Mouse (Mus musculus): ENCODE measurements at regions not wholly inside any gene's neighbourhood (a gene's known extent, or its start where the extent isn't known, plus 50 kb on each side); places are given as distances from the start of the nearest gene placed in this dataset.

- Histone ChIP-seq H3K9me3 (no peaks in the 10 kb centered on the region), H3K27me3 (replicated peaks) (no peaks in the 10 kb centered on the region), H3K27ac (no peak overlapping the region), H3K36me3 (replicated peaks) (no peaks in the 10 kb centered on the region), H3K9ac (no peak overlapping the region), H3K4me3 (no peak overlapping the region), H3K4me2 (no peak overlapping the region), H3K4me1 (no peaks in the 10 kb centered on the region)
- no peak; the same call in 1 of the 2 replicates for ATAC-seq (replicated peaks)
- 49% methylated on average over 4 of the region's 4 CpGs for WGBS
Observed at GRCm38 (mm10) chr10:98749584-98749947, 164.6 kb upstream of the Atp2b1 start.

GRCm38 (mm10) chr10:98751376-98752058, 162.7 kb upstream of the Atp2b1 start:
- H3K9me3 ChIP-seq, result no peaks in the 10 kb centered on the region
- H3K36me3 ChIP-seq (replicated peaks), result no peaks in the 10 kb centered on the region
- ATAC-seq (replicated peaks), result no peak
- H3K4me1 ChIP-seq, result no peaks in the 10 kb centered on the region
- H3K27ac ChIP-seq, result no peak overlapping the region
- no peaks in the 10 kb centered on the region for H3K27me3 ChIP-seq (replicated peaks)
- H3K9ac ChIP-seq, result no peak overlapping the region
- 56% methylated on average over 11 of the region's 11 CpGs for WGBS
- no peak overlapping the region for H3K4me2 ChIP-seq
- no peak overlapping the region for H3K4me3 ChIP-seq

DNA sequence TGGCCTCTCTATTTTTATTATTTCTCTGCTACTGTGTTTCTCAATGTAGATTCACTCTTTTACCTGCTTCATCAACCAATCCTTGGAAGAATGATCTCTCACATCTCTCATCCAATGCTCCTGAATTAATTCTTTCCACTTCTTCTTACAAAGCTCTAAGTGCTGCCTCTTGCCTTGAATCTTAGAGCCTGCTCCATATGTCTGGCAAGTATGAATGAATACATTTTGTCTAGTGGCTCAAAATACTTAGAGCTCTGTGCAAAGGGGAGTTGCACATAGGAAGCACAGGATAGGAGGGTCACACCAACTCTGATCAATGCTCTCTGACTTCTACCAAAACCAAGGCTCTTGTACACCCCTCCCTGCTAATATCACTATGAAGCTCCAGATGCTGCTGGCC, 153.1 kb upstream of the Atp2b1 start:
- no peak for ATAC-seq (replicated peaks)
- Histone ChIP-seq H3K4me2 (no peak overlapping the region), H3K27ac (no peak overlapping the region), H3K4me1 (no peaks in the 10 kb centered on the region), H3K4me3 (no peak overlapping the region), H3K27me3 (replicated peaks) (no peaks in the 10 kb centered on the region), H3K9ac (no peak overlapping the region), H3K9me3 (no peaks in the 10 kb centered on the region), H3K36me3 (replicated peaks) (no peaks in the 10 kb centered on the region)

DNA sequence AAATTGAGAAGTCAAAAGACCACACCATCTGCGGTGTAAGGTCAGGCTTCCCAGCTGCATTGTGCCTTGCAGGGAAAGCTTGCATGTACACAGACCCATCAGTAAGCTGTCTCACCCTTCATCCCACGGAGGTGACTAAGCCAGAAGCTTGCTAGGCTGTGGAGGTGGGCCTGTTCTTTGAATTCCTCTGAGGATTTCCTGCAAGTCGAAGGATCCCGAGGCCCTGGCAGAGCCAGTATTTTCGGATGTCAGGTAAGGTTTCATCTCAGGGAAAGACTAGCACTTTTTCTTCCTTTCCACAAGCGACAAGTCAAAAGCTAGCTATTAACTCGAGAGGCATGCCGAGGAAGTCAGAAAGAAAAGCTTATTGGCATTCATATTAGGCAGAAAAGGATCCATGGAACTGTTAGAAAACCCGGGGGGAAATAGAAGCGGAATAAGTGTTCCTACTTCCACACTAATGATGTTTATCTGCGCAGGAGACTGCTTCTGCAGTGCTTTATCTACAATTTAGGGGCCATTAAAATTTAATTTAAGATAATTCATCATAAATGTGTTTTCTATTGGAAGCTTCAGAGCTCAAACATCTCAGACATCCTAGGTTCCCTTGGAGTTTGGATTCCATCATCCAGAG, 148.3 kb upstream of the Atp2b1 start:
- H3K4me3 ChIP-seq, result no peak overlapping the region
- no peaks in the 10 kb centered on the region for H3K27me3 ChIP-seq (replicated peaks)
- WGBS, result 61% methylated on average over 11 of the region's 11 CpGs
- no peaks in the 10 kb centered on the region for H3K9me3 ChIP-seq
- H3K9ac ChIP-seq, result no peak overlapping the region
- no peaks in the 10 kb centered on the region for H3K36me3 ChIP-seq (replicated peaks)
- ATAC-seq (replicated peaks), result no peak
- H3K4me1 ChIP-seq, result no peaks in the 10 kb centered on the region
- H3K27ac ChIP-seq, result no peak overlapping the region
- no peak overlapping the region for H3K4me2 ChIP-seq

DNA sequence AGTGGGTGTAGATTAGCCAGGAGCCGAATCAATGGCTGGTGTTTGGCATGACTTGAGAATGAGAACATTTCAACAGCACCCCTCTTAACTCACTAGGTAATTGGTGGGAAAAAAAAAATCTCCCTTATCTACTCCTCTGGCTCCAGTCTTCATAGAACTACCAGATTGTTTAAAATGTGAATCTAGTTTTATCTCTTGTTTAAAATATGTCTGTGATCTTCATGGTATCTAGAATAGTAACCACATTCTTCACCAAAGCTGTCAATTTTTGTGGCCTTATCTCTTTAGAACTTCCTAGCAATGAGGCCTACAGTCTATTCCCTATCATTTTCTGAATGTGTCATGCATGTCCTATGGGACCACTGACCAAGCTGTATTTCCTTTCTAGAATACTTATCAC, 134.4 kb upstream of the Atp2b1 start:
- no peaks in the 10 kb centered on the region for H3K36me3 ChIP-seq (replicated peaks)
- ATAC-seq (replicated peaks), result no peak
- no peak overlapping the region for H3K27ac ChIP-seq
- H3K9ac ChIP-seq, result no peak overlapping the region
- H3K27me3 ChIP-seq (replicated peaks), result no peaks in the 10 kb centered on the region
- H3K4me3 ChIP-seq, result no peak overlapping the region
- no peaks in the 10 kb centered on the region for H3K4me1 ChIP-seq
- WGBS, result 89% methylated on average over 1 of the region's 1 CpGs
- no peak overlapping the region for H3K4me2 ChIP-seq
- H3K9me3 ChIP-seq, result no peaks in the 10 kb centered on the region

DNA sequence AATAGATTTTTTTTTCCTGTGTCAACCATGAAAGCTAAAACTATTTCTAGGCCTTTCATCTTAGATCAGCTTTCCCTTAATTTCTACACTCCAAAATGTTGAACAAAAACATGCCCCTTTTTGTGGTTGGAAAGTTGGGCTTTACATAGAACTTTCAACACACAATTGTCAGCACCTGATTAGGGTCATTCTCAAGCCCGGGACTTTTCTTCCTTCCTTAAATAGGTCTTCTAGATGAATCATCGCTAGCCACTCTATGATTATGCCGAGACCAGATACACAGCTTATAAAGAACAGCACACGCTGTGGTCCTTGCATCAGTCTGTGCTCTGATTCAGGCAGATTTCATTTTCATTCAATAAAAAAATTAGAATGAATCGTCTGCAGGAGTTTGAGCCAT, 133.3 kb upstream of the Atp2b1 start:
- Histone ChIP-seq H3K36me3 (replicated peaks) (no peaks in the 10 kb centered on the region), H3K9me3 (no peaks in the 10 kb centered on the region), H3K4me2 (no peak overlapping the region), H3K4me3 (no peak overlapping the region), H3K9ac (no peak overlapping the region), H3K4me1 (no peaks in the 10 kb centered on the region), H3K27me3 (replicated peaks) (no peaks in the 10 kb centered on the region), H3K27ac (no peak overlapping the region)
- ATAC-seq (replicated peaks), result no peak
- WGBS, result 91% methylated on average over 5 of the region's 5 CpGs

GRCm38 (mm10) chr10:98781888-98782351, 132.3 kb upstream of the Atp2b1 start:
- Histone ChIP-seq H3K4me2 (no peak overlapping the region), H3K4me3 (no peak overlapping the region), H3K9ac (no peak overlapping the region), H3K27ac (no peak overlapping the region), H3K27me3 (replicated peaks) (no peaks in the 10 kb centered on the region), H3K36me3 (replicated peaks) (no peaks in the 10 kb centered on the region), H3K9me3 (no peaks in the 10 kb centered on the region), H3K4me1 (no peaks in the 10 kb centered on the region)
- no peak for ATAC-seq (replicated peaks)
- 25% methylated on average over 3 of the region's 3 CpGs for WGBS

DNA sequence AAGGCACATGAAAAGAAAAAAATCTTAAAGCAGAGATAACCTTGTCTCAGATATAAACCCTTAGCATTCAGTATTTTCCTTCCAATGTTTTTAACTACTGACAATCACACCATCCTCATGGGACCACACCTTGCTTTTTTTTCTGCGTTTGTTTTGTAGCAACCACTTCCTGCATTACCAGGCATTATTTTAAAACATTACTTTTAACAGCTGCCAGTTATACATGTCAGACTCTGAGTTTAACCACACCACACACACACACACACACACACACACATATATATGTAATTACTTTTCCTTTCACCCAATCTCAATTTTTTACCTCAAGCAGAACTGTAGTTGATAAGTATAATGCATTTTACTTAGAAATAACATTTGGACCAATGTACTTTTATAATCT, 128.8 kb upstream of the Atp2b1 start:
- H3K9ac ChIP-seq, result no peak overlapping the region
- no peak overlapping the region for H3K4me2 ChIP-seq
- H3K36me3 ChIP-seq (replicated peaks), result no peaks in the 10 kb centered on the region
- H3K9me3 ChIP-seq, result no peaks in the 10 kb centered on the region
- no peak overlapping the region for H3K27ac ChIP-seq
- no peak overlapping the region for H3K4me3 ChIP-seq
- 82% methylated on average over 1 of the region's 1 CpGs for WGBS
- H3K27me3 ChIP-seq (replicated peaks), result no peaks in the 10 kb centered on the region
- H3K4me1 ChIP-seq, result no peaks in the 10 kb centered on the region
- no peak for ATAC-seq (replicated peaks)

DNA sequence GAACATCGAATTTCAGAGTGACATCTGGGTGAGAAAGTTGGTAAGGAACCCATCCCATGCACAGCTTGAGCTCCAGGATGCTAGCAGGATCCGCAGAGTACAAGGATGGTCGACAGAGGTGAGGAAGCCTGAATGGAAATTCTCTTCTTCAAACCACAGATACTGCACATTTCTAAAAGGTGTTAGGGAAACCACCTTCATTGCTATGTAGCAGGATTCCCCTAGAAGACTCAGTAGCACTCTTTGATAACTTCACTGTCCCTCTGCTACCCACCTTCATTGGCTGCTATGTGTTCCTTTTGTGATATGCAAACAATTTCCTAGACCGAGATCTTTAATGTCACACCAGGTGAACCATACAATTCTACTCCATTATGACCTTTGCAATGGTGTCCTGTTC, 128.1 kb upstream of the Atp2b1 start:
- H3K27ac ChIP-seq, result no peak overlapping the region
- ATAC-seq (replicated peaks), result no peak
- H3K27me3 ChIP-seq (replicated peaks), result no peaks in the 10 kb centered on the region
- WGBS, result 81% methylated on average over 4 of the region's 4 CpGs
- no peak overlapping the region for H3K4me2 ChIP-seq
- no peaks in the 10 kb centered on the region for H3K36me3 ChIP-seq (replicated peaks)
- H3K9me3 ChIP-seq, result no peaks in the 10 kb centered on the region
- H3K9ac ChIP-seq, result no peak overlapping the region
- no peaks in the 10 kb centered on the region for H3K4me1 ChIP-seq
- no peak overlapping the region for H3K4me3 ChIP-seq

DNA sequence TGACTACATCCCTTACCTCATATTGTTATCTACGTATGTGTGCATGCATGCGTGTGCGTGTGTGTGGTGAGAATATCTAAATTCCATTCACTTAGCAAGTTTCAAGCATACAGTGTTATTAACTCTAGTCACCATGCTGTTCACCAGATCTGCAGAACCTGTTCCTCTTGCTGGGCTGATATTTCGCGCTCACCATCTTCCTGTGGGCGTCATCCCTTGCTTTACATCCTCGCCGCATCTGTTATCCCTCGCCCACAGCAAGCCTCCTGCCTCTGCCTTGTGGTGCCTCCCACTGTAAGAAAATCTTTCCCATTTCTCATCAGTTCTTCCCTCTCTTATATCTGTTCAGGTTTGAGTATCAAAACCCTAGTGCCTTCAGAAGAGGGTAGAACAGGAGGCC, 124.4 kb upstream of the Atp2b1 start:
- no peak overlapping the region for H3K4me3 ChIP-seq
- H3K9ac ChIP-seq, result no peak overlapping the region
- H3K27me3 ChIP-seq (replicated peaks), result no peaks in the 10 kb centered on the region
- ATAC-seq (replicated peaks), result no peak
- WGBS, result 95% methylated on average over 9 of the region's 9 CpGs
- no peak overlapping the region for H3K4me2 ChIP-seq
- H3K36me3 ChIP-seq (replicated peaks), result no peaks in the 10 kb centered on the region
- no peaks in the 10 kb centered on the region for H3K4me1 ChIP-seq
- H3K9me3 ChIP-seq, result no peaks in the 10 kb centered on the region
- H3K27ac ChIP-seq, result no peak overlapping the region

- Histone ChIP-seq H3K4me1 (no peaks in the 10 kb centered on the region), H3K9me3 (no peaks in the 10 kb centered on the region), H3K4me2 (no peak overlapping the region), H3K9ac (no peak overlapping the region), H3K36me3 (replicated peaks) (no peaks in the 10 kb centered on the region), H3K27me3 (replicated peaks) (no peaks in the 10 kb centered on the region), H3K27ac (no peak overlapping the region), H3K4me3 (no peak overlapping the region)
- WGBS, result 97% methylated on average over 3 of the region's 3 CpGs
- ATAC-seq (replicated peaks), result no peak
Observed at GRCm38 (mm10) chr10:98790456-98790855, 123.8 kb upstream of the Atp2b1 start.

DNA sequence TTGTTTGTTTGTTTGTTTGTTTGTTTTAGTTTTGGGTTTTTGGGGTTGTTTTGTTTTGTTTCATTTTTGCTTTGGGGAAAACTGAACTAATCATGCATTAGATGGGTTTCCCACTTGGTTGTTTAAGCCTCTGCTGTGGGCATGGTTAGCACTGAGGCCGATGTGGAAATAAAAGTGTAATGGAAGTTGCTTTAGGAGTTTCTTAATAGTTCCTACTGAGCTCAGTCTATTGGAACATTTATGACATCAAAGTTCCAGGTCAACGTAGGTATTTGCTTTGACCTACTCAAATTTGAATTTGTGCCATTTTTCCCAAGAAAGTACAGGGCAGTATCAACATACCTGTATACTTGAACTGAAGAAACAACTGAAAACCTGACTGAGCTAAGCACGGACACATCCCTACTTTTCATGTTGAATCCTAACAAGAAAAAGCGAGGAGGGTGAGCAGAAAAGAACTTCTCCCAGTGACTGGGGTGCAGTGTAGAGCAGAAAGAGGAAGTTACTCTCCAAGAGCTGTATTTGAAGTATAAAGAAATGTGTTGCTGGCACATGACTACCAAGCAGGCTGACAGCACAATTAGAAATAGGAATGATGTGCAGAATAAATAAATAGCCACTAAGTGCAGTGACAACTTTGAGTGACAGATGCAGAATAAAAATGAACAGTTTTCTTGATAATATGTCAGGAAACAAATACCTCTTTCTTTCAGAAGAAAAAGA, 122.0 kb upstream of the Atp2b1 start:
- Histone ChIP-seq H3K4me3 (no peak overlapping the region), H3K4me1 (no peaks in the 10 kb centered on the region)
- no peak for ATAC-seq (replicated peaks)

More for the DNA sequence above, 122.0 kb upstream of the Atp2b1 start:
- Histone ChIP-seq H3K9me3 (no peaks in the 10 kb centered on the region), H3K9ac (no peak overlapping the region), H3K27ac (no peak overlapping the region), H3K4me2 (no peak overlapping the region), H3K36me3 (replicated peaks) (no peaks in the 10 kb centered on the region), H3K27me3 (replicated peaks) (no peaks in the 10 kb centered on the region)
- whole genome bisulfite sequencing, result 90% methylated on average over 4 of the region's 4 CpGs

All from midbrain, embryonic 15.5 days (tissue).